Mouse (Mus musculus): ENCODE results near the gene Sdr39u1.

- TF ChIP-seq CTCF (IDR thresholded peaks at IDR 0.05; ENCODE audit: low read depth, low read length) (no peak), GATA1 (IDR thresholded peaks at IDR 0.05; ENCODE audit: borderline replicate concordance, low read length) (no peak)
Observed at GRCm38 (mm10) chr14:55922475-55923232, 22.6 kb upstream of the Sdr39u1 start.

Data from G1E (cell line).